Mouse (Mus musculus) limb, embryonic 12.5 days (tissue): Measurements from ENCODE around the gene Alyref2. TPM values are rescaled to one million over a fixed set of nuclear protein-coding genes. Genes with fewer than 3 reads are reported as not detected.
A peak's percentile ranks its signal among the peaks of the same experiment; 100 is the strongest.

Experiments used
- ATAC-seq: fragments of 200-750 bp; cut with Nextera tagmentation; 2 replicates; pipeline ENCODE4 v1.8.0; 2017; ENCODE audit warnings: low read depth, moderate TSS enrichment; ENCODE audit not compliant: insufficient number of reproducible peaks, insufficient read depth, low FRiP score, low TSS enrichment
- H3K27ac ChIP-seq: fragments of 300-500 bp; sonication (generic); 2 replicates; pipeline ENCODE4 v1.5.1; 2016; ENCODE audit warnings: mild to moderate bottlenecking, moderate library complexity
- H3K27me3 ChIP-seq: fragments of 300-500 bp; sonication (generic); 2 replicates; pipeline ENCODE4 v1.6.1; 2016; ENCODE audit warnings: mild to moderate bottlenecking, moderate library complexity
- H3K36me3 ChIP-seq: fragments of 300-500 bp; sonication (generic); 2 replicates; pipeline ENCODE4 v1.6.1; 2016; ENCODE audit warnings: mild to moderate bottlenecking, moderate library complexity
- H3K4me1 ChIP-seq: fragments of 300-500 bp; sonication (generic); replicated peaks from 2 replicates; pipeline ENCODE4 v1.6.1; 2016
- H3K4me2 ChIP-seq: fragments of 300-500 bp; sonication (generic); 2 replicates; pipeline ENCODE4 v1.6.1; 2016; ENCODE audit warnings: mild to moderate bottlenecking, moderate library complexity
- H3K4me3 ChIP-seq: fragments of 300-500 bp; sonication (generic); replicated peaks from 2 replicates; pipeline ENCODE4 v1.5.1; 2016; ENCODE audit warnings: mild to moderate bottlenecking
- H3K9ac ChIP-seq: fragments of 300-500 bp; sonication (generic); replicated peaks from 2 replicates; pipeline ENCODE4 v1.6.1; 2016; ENCODE audit warnings: mild to moderate bottlenecking, moderate library complexity
- H3K9me3 ChIP-seq: fragments of 300-500 bp; sonication (generic); 2 replicates; pipeline ENCODE4 v1.6.1; 2016; ENCODE audit warnings: mild to moderate bottlenecking, moderate library complexity
- WGBS: fragments of 180-500 bp; shearing (Covaris S2); methylation state at CpG from one replicate; pipeline ENCODE4 v1.1.7; 2016; 5-methylcytosine and 5-hydroxymethylcytosine counted together
- polyA plus RNA-seq: library from polyadenylated mRNA; unstranded; fragments of >200 nt; fragmentation: Nextera tagmentation; extraction: Ambion mirVana; gene quantifications from 2 replicates; pipeline ENCODE4 v1.2.1, GENCODE M21; 2016

Alyref2 gene
- polyA plus RNA-seq, 1 experiment from 2014 or later, result 11.7 TPM

DNA sequence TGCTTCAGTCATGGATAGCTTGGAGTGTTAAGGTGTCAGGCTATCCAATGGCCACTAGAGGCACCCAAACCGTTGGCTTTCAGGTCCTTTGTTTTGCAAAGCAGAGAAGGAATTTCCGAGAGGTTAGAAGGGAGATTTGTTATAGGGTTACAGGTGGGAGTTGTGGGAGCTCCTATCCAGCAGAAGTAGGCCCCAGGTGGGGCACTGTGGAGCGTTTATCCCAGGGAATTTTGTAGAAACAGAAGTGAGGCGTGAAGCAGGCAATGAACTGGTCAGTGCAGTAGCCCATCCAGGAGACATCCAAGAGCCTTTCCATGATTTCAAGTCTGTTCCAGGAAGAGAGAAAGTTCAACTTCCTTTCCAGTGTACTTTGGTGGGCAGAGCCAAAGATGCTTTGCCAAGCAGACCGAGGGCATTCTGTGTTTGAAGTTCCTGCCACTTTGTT, 1.6 kb upstream of the Alyref2 start:
- peaks cover 3% of the 10 kb centered on the region for H3K4me1 ChIP-seq
- peak overlapping the region; percentile 15; the same call in 1 of the 2 replicates for H3K4me3 ChIP-seq
- H3K9me3 ChIP-seq, result 0 out of 2 replicates have a peak, but pooled peaks cover 3% of the 10 kb centered on the region
- 5% methylated on average over 5 of the region's 5 CpGs for WGBS
- no peak for ATAC-seq
- no peak overlapping the region for H3K9ac ChIP-seq
- no peaks in the 10 kb centered on the region for H3K27me3 ChIP-seq
- H3K27ac ChIP-seq, result peak overlapping the region; percentile 79
- H3K4me2 ChIP-seq, result peak overlapping the region; percentile 40
- no peaks in the 10 kb centered on the region for H3K36me3 ChIP-seq

DNA sequence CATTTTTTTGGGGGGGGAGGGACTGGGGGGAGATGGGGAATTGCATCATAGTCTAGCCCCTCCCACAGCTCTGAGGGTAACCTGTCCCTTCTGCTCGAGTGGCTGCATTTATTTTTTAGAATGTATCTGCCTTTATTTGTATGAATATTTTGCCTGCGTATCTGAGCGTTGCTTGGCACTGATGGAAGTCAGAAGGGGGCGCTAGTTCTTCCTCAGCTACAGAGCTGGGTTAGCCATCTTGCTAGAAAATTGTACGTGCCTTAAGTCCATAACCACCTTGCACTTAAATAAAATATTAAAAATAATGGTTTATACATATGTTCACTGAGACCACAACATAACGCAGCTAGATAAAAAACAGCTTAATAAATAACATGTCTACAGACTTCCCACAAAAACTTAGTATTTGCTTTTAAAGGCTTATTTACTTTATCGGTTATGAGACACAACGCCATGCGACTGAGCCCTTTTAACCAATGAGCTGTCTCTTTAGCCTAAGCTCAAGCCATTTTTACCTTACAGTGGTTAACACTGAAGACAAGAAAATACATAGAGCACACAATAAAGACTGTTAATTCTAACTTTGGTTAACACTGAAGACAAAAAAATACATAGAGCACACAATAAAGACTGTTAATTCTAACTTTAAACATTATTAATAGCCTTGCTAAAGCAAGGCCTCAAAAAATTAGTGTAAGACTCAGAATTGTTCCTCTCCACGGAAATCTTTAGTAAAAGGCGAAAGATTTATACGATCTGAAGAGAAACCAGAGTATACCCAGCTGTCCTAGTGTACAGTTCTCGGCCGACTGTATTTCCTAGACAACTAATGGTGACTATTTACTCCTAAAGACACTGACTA, 659 bp upstream of the Alyref2 start:
- H3K4me1 ChIP-seq, result peaks cover 3% of the 10 kb centered on the region
- peak overlapping the region; percentile 63 for H3K4me2 ChIP-seq
- H3K27ac ChIP-seq, result peak overlapping the region; percentile 96
- H3K36me3 ChIP-seq, result no peaks in the 10 kb centered on the region
- H3K27me3 ChIP-seq, result no peaks in the 10 kb centered on the region
- ATAC-seq, result peak; percentile 88
- no peaks in the 10 kb centered on the region for H3K9me3 ChIP-seq
- under 1% methylated on average over 14 of the region's 14 CpGs for WGBS
- H3K9ac ChIP-seq, result no peak overlapping the region
- H3K4me3 ChIP-seq, result peak overlapping the region; percentile 57

- H3K4me3 ChIP-seq, result peak overlapping the region; percentile 57
- peak overlapping the region; percentile 96 for H3K27ac ChIP-seq
- H3K9ac ChIP-seq, result peak overlapping the region; percentile 74
- H3K4me2 ChIP-seq, result peak overlapping the region; percentile 63
- H3K9me3 ChIP-seq, result no peaks in the 10 kb centered on the region
- peak; percentile 54 for ATAC-seq
- WGBS, result under 1% methylated on average over 53 of the region's 53 CpGs
- no peaks in the 10 kb centered on the region for H3K36me3 ChIP-seq
- no peaks in the 10 kb centered on the region for H3K27me3 ChIP-seq
- peaks cover 3% of the 10 kb centered on the region for H3K4me1 ChIP-seq
Measured at GRCm38 (mm10) chr1:171503592-171504291, 464 bp downstream of the Alyref2 start.

- H3K4me3 ChIP-seq, result 0 out of 2 replicates have a peak overlapping the region, but pooled peaks have one; percentile 17
- H3K9me3 ChIP-seq, result no peaks in the 10 kb centered on the region
- no peaks in the 10 kb centered on the region for H3K27me3 ChIP-seq
- H3K27ac ChIP-seq, result no peak overlapping the region
- H3K4me1 ChIP-seq, result peaks cover 3% of the 10 kb centered on the region
- no peak overlapping the region for H3K9ac ChIP-seq
- H3K36me3 ChIP-seq, result no peaks in the 10 kb centered on the region
- no peak for ATAC-seq
- peak overlapping the region; percentile 63 for H3K4me2 ChIP-seq
- WGBS, result 77% methylated on average over 4 of the region's 4 CpGs
Measured at GRCm38 (mm10) chr1:171504586-171504985, 1.3 kb downstream of the Alyref2 start.

DNA sequence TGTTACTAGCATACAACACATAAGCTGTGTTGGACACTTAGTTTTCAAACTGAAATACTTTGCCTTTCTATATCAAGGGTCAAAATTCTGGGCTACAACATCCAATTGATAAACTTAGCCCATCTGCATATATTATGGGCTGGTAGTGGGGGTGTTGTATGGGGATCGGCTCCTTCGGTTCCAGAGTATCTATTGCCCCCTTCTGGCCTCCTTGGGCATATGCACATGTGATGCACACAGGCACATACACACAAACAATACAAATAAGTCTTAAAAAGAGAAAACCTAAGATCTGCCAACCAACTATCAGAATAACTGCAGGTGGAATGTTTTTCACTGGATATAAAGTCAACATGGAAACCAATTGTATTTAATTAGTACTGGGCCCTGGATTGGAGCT, 10.0 kb downstream of the Alyref2 start:
- ATAC-seq, result no peak
- no peak overlapping the region for H3K27ac ChIP-seq
- 94% methylated on average over 2 of the region's 2 CpGs for WGBS
- no peak overlapping the region for H3K4me2 ChIP-seq
- H3K9ac ChIP-seq, result no peak overlapping the region
- H3K27me3 ChIP-seq, result no peaks in the 10 kb centered on the region
- no peaks in the 10 kb centered on the region; the same call in 1 of the 2 replicates for H3K9me3 ChIP-seq
- H3K4me1 ChIP-seq, result no peaks in the 10 kb centered on the region
- H3K4me3 ChIP-seq, result no peak overlapping the region
- no peaks in the 10 kb centered on the region for H3K36me3 ChIP-seq

DNA sequence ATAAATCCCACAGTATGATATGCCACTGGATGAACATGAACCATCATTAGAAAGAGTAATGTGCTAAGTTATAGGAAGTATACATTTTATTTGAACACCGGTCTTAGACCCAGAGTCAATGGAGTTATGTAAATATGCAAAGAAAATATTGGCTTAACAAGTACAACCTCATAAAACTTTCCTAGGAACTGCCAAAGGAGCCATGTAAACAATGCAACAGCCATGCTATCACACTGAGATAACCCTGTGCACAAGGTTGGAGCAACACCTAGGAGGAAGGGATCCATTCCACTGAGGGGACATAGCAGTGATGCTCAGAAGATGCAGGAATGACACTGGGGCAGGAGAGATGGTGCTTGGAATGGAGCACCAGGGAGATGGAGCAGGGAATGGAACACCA, 10.5 kb downstream of the Alyref2 start:
- ATAC-seq, result no peak
- 89% methylated on average over 1 of the region's 1 CpGs for WGBS
- no peaks in the 10 kb centered on the region; the same call in 1 of the 2 replicates for H3K9me3 ChIP-seq

GRCm38 (mm10) chr1:171515039-171515438, 11.8 kb downstream of the Alyref2 start:
- no peaks in the 10 kb centered on the region for H3K4me1 ChIP-seq
- no peaks in the 10 kb centered on the region; the same call in 1 of the 2 replicates for H3K9me3 ChIP-seq
- H3K36me3 ChIP-seq, result no peaks in the 10 kb centered on the region
- H3K4me2 ChIP-seq, result no peak overlapping the region
- no peak overlapping the region for H3K4me3 ChIP-seq
- H3K27me3 ChIP-seq, result no peaks in the 10 kb centered on the region
- H3K27ac ChIP-seq, result no peak overlapping the region
- ATAC-seq, result no peak
- WGBS, result 14% methylated on average over 1 of the region's 1 CpGs
- H3K9ac ChIP-seq, result no peak overlapping the region

More for the DNA sequence above, 10.5 kb downstream of the Alyref2 start:
- H3K4me3 ChIP-seq, result no peak overlapping the region
- no peaks in the 10 kb centered on the region for H3K36me3 ChIP-seq
- no peaks in the 10 kb centered on the region for H3K27me3 ChIP-seq
- no peak overlapping the region for H3K4me2 ChIP-seq
- H3K9ac ChIP-seq, result no peak overlapping the region
- H3K27ac ChIP-seq, result no peak overlapping the region
- H3K4me1 ChIP-seq, result no peaks in the 10 kb centered on the region

- 85% methylated on average over 4 of the region's 4 CpGs for WGBS
- Histone ChIP-seq H3K9me3 (no peaks in the 10 kb centered on the region; the same call in 1 of the 2 replicates), H3K27ac (no peak overlapping the region), H3K4me2 (no peak overlapping the region), H3K36me3 (no peaks in the 10 kb centered on the region), H3K4me3 (no peak overlapping the region), H3K27me3 (no peaks in the 10 kb centered on the region), H3K4me1 (no peaks in the 10 kb centered on the region), H3K9ac (no peak overlapping the region)
- no peak for ATAC-seq
Measured at GRCm38 (mm10) chr1:171515557-171515956, 12.3 kb downstream of the Alyref2 start.

DNA sequence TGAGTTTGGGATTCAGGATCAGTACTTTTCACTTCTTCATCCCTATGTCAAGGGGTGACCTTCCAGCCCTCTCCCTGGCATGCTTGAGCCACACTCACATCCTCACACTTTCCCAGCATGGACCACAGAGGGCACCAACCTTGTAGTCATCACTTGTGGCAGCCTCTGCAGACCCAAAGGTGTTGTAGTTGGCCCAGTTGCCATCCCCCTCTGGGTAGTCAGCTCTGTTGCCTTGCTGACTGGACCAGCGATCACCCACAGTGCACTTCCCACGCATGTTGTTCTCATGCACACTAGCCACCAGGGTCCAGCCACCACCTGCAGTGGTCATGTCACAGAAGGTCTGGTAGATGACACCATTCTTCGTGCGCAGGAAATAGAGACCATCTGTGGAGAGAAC, 28.1 kb downstream of the Alyref2 start:
- no peak for ATAC-seq
- no peaks in the 10 kb centered on the region for H3K9me3 ChIP-seq
- no peak overlapping the region for H3K4me3 ChIP-seq
- H3K9ac ChIP-seq, result no peak overlapping the region
- no peaks in the 10 kb centered on the region for H3K36me3 ChIP-seq
- WGBS, result 89% methylated on average over 4 of the region's 4 CpGs
- H3K4me2 ChIP-seq, result no peak overlapping the region
- H3K4me1 ChIP-seq, result no peaks in the 10 kb centered on the region
- H3K27me3 ChIP-seq, result no peaks in the 10 kb centered on the region
- no peak overlapping the region for H3K27ac ChIP-seq

DNA sequence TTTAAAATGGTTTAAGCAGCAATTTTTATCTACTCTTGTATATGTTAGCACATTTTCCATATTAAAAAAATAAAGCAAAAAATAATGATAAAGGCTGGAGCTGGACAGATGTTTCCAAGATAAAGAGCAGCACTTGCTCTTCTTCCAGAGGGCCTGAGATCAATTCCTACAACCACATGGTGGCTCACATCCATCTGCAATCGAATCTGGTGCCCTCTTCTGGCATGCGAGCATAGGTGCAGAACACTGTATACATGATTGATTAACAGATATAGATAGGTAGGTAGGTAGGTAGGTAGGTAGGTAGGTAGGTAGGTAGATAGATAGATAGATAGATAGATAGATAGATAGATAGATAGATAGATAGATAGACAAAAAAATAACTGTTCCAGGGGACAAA, 29.6 kb downstream of the Alyref2 start:
- Histone ChIP-seq H3K4me1 (no peaks in the 10 kb centered on the region), H3K9ac (no peak overlapping the region), H3K9me3 (no peaks in the 10 kb centered on the region), H3K4me3 (no peak overlapping the region), H3K36me3 (no peaks in the 10 kb centered on the region), H3K27me3 (no peaks in the 10 kb centered on the region), H3K27ac (no peak overlapping the region), H3K4me2 (no peak overlapping the region)
- ATAC-seq, result no peak
- WGBS, result 67% methylated on average over 2 of the region's 2 CpGs

DNA sequence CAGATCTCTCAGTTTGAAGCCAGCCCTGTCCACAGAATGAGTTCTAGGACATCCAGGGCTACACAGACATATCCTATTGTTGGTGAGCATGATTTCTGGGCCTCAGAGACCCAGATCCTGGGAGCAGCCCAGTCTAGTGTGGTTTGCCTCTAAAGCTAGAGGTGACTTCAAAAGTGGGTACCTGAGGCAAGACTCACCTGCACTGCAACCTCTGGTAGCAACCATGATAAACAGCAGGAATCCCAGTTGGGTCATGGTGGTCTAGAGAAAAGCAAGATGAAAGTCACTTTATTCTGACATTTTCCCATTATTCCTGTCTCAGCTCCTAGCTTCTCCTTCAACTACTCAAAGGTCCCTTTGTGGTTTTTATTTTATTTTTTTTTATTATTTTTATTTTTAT, 31.3 kb downstream of the Alyref2 start:
- Histone ChIP-seq H3K9me3 (0 out of 2 replicates have a peak, but pooled peaks cover 10% of the 10 kb centered on the region), H3K27me3 (no peaks in the 10 kb centered on the region), H3K4me1 (no peaks in the 10 kb centered on the region), H3K9ac (no peak overlapping the region), H3K4me3 (no peak overlapping the region), H3K4me2 (no peak overlapping the region), H3K36me3 (no peaks in the 10 kb centered on the region), H3K27ac (no peak overlapping the region)
- no peak for ATAC-seq
